Mouse (Mus musculus) testis, adult 2 months (tissue): ENCODE measurements around the gene Hoxd8.

ENCODE experiments used
- CTCF ChIP-seq: fragments of 200-500 bp; IDR thresholded peaks from 2 replicates; pipeline ENCODE4 v1.5.1; 2012; ENCODE audit warnings: low read depth, mild to moderate bottlenecking, inconsistent platforms, low read length, moderate library complexity; ENCODE audit not compliant: control insufficient read depth, insufficient read depth, insufficient replicate concordance
- POLR2A ChIP-seq: fragments of 200-500 bp; IDR thresholded peaks from 2 replicates; pipeline ENCODE4 v1.6.1; 2012; ENCODE audit warnings: low read depth, mild to moderate bottlenecking, inconsistent platforms, low read length, moderate library complexity; ENCODE audit not compliant: control insufficient read depth

DNA sequence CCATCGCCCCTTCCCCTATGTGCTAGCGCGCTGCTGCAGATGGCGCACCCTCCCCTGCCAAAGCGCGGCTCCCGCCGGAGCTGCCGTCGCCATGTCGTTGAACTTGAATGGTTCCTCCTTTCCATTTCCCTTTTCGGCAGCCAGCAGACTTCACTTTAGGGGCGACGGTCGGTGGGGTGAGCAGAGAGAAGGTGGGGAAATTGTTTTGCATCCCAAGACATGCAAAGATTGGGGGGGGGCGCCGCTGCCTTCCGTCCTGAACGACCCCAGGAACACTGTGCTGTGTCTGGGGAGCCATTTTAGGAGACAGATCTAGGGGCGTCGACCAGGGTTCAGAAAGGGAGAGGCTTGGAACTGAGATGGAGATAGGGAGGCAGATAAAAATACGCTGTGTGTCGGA lies 24.4 kb upstream of the Hoxd8 start:
- TF ChIP-seq CTCF, result no peak
- no peak for TF ChIP-seq POLR2A
